Comparison of ENCODE assay signal across 23 mouse cellular contexts in the genomic region with DNA sequence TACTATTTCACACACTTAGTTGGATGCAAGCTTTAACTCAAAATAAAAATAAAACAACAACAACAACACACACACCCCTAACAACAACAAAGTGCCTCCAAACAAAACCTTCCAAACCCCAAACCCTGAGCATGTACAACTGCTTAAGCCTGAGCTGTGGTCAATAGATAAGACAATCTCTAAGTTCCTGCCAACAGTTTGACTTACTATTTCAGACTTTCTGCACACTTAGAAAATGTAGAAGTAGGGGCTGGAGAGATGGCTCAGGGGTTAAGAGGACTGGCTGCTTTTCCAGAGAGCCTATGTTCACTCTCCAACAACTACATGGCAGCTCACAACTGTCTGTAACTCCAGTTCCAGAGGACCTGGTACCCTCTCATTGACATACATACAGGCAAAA. TPM values are rescaled to one million over a fixed set of nuclear protein-coding genes. Genes with fewer than 3 reads are reported as not detected.
DNase-seq lines count a peak whose midpoint lies in the region; ATAC-seq lines count a peak whose summit lies in the region.
"Had no signal": no experiment of that assay in that cellular context is flagged by ENCODE, and none has a peak within 500 bp of the region (broad histone marks: within the 10 kb centered on the region; RNA-seq: fewer than 3 reads in every experiment).

No protein-coding gene starts in this region.

- no peak overlapping the region for H3K4me3 ChIP-seq in heart, embryonic 11.5 days (ENCODE audit: low read depth, low read length)
- peak overlapping the region; percentile 18; the same call in 1 of the 2 replicates for H3K4me3 ChIP-seq in liver, embryonic 12.5 days
- H3K4me3 ChIP-seq: hindbrain, embryonic 12.5 days; midbrain, embryonic 12.5 days; neural tube, embryonic 12.5 days had no signal

- peak overlapping the region; percentile 66; the same call in 1 of the 2 replicates for H3K27ac ChIP-seq in heart, embryonic 11.5 days (ENCODE audit: low read depth, low read length)
- H3K27ac ChIP-seq in liver, embryonic 12.5 days, result peak overlapping the region; percentile 97
- H3K27ac ChIP-seq: hindbrain, embryonic 12.5 days; midbrain, embryonic 12.5 days; neural tube, embryonic 12.5 days had no signal

- peak; percentile 45; the same call in 1 of the 2 replicates for ATAC-seq in heart, embryonic 11.5 days (replicated peaks; ENCODE audit: insufficient number of reproducible peaks, low FRiP score, low TSS enrichment)
- peak; percentile 78 for ATAC-seq in liver, embryonic 12.5 days
- peak; percentile 56 for ATAC-seq in megakaryocyte-erythroid progenitor cell, adult 5-6 weeks (replicated peaks; ENCODE audit: low FRiP score, low TSS enrichment, poor library complexity, severe bottlenecking)
- ATAC-seq: forebrain, embryonic 14.5 days had no signal

- H3K36me3 ChIP-seq in heart, embryonic 11.5 days (ENCODE audit: control insufficient read depth, insufficient read depth, low read length), result no peaks in the 10 kb centered on the region
- H3K36me3 ChIP-seq in liver, embryonic 12.5 days, result no peaks in the 10 kb centered on the region
- H3K36me3 ChIP-seq: hindbrain, embryonic 12.5 days; midbrain, embryonic 12.5 days; neural tube, embryonic 12.5 days had no signal

- no peaks in the 10 kb centered on the region for H3K9me3 ChIP-seq in heart, embryonic 11.5 days (replicated peaks; ENCODE audit: control insufficient read depth, low read length)
- H3K9me3 ChIP-seq in liver, embryonic 12.5 days (replicated peaks), result no peaks in the 10 kb centered on the region
- H3K9me3 ChIP-seq: hindbrain, embryonic 12.5 days; midbrain, embryonic 12.5 days; neural tube, embryonic 12.5 days had no signal

- no peak overlapping the region for H3K9ac ChIP-seq in heart, embryonic 11.5 days (ENCODE audit: low read depth, low read length)
- peak overlapping the region; percentile 28; the same call in 1 of the 2 replicates for H3K9ac ChIP-seq in liver, embryonic 12.5 days
- H3K9ac ChIP-seq: hindbrain, embryonic 12.5 days; midbrain, embryonic 12.5 days; neural tube, embryonic 12.5 days had no signal

- H3K4me1 ChIP-seq in heart, embryonic 11.5 days (ENCODE audit: control insufficient read depth, insufficient read depth, low read length), result peaks cover 5% of the 10 kb centered on the region
- H3K4me1 ChIP-seq in liver, embryonic 12.5 days, result peaks cover 64% of the 10 kb centered on the region

- no peak for DNase-seq in heart, postnatal 4 days
- peak; percentile 79 for DNase-seq in c-Kit-positive CD71-positive TER-119-positive erythroid progenitor cells, embryonic 14.5 days (ENCODE audit: low spot score)
- no peak for DNase-seq in cerebellum, adult 9-11 months
- no peak for DNase-seq in left cerebral cortex, adult 8-10 months (ENCODE audit: low spot score in 2 of 2)
- no peak for DNase-seq in testis, postnatal 10 days (ENCODE audit: low spot score)
- DNase-seq: cerebellum, adult 11 months; cerebellum, postnatal 36 days; gastrocnemius, postnatal 10 days; heart, adult 18-20 months; kidney, adult 2 months; kidney, postnatal 25 days; lung, adult 2 months; lung, postnatal 36 days; right cerebral cortex, adult 18-20 months; thymus, postnatal 4 days had no signal

- H3K4me2 ChIP-seq in heart, embryonic 11.5 days, result no peak overlapping the region
- peak overlapping the region; percentile 58 for H3K4me2 ChIP-seq in liver, embryonic 12.5 days
- H3K4me2 ChIP-seq: hindbrain, embryonic 12.5 days; midbrain, embryonic 12.5 days; neural tube, embryonic 12.5 days had no signal

- no peaks in the 10 kb centered on the region for H3K27me3 ChIP-seq in heart, embryonic 11.5 days (ENCODE audit: control insufficient read depth, insufficient read depth, low read length)
- no peaks in the 10 kb centered on the region for H3K27me3 ChIP-seq in liver, embryonic 12.5 days (replicated peaks)
- H3K27me3 ChIP-seq: CH12.LX; hindbrain, embryonic 12.5 days; midbrain, embryonic 12.5 days; neural tube, embryonic 12.5 days had no signal

RNA-seq across cellular contexts. Expression of a gene that starts 3.3 kb away (rescaled TPM):
- 25.5 and 28.0 TPM in 2 replicates for polyA plus RNA-seq in heart, embryonic 11.5 days (2014; fragmentation: Nextera tagmentation; extraction: Ambion mirVana)
- total RNA-seq in heart, postnatal 4 days (2021), result 10 to 100 TPM; 16.7 to 16.9 TPM
- 21.3 and 22.3 TPM in 2 replicates for polyA plus RNA-seq in liver, embryonic 12.5 days (2016; fragmentation: Nextera tagmentation; extraction: Ambion mirVana)
- total RNA-seq in megakaryocyte-erythroid progenitor cell, adult 5-6 weeks (2014; fragmentation: Nextera tagmentation), result 55.5 and 56.0 TPM in 2 replicates
- total RNA-seq in megakaryocyte-erythroid progenitor cell, adult 5-6 weeks (2017), result 59.3 and 69.1 TPM in 2 replicates
- 10 to 100 TPM; 23.2 to 24.7 (median 24.2) TPM for total RNA-seq in left cerebral cortex, adult 8-10 months (2022)

RNA-seq across cellular contexts. Expression of a gene that starts 23.9 kb away (rescaled TPM):
- polyA plus RNA-seq in heart, embryonic 11.5 days (2014; fragmentation: Nextera tagmentation; extraction: Ambion mirVana), result 433 and 532 TPM in 2 replicates
- 100 to 1,000 TPM; 274 to 281 TPM for total RNA-seq in heart, postnatal 4 days (2021)
- polyA plus RNA-seq in liver, embryonic 12.5 days (2016; fragmentation: Nextera tagmentation; extraction: Ambion mirVana), result 532 and 540 TPM in 2 replicates
- total RNA-seq in megakaryocyte-erythroid progenitor cell, adult 5-6 weeks (2014; fragmentation: Nextera tagmentation), result 2,794 and 2,966 TPM in 2 replicates
- 2,588 and 3,250 TPM in 2 replicates for total RNA-seq in megakaryocyte-erythroid progenitor cell, adult 5-6 weeks (2017)
- 100 to 1,000 TPM; 292 to 338 (median 307) TPM for total RNA-seq in left cerebral cortex, adult 8-10 months (2022)

RNA-seq across cellular contexts. Expression of a gene that starts 32.0 kb away (rescaled TPM):
- 2.5 TPM in 2 replicates for polyA plus RNA-seq in heart, embryonic 11.5 days (2014; fragmentation: Nextera tagmentation; extraction: Ambion mirVana)
- total RNA-seq in heart, postnatal 4 days (2021), result 1 to 10 TPM; 5.9 to 6.1 TPM
- 0.85 and 1.0 TPM in 2 replicates for polyA plus RNA-seq in liver, embryonic 12.5 days (2016; fragmentation: Nextera tagmentation; extraction: Ambion mirVana)
- 1.2 and 1.4 TPM in 2 replicates for total RNA-seq in megakaryocyte-erythroid progenitor cell, adult 5-6 weeks (2014; fragmentation: Nextera tagmentation)
- total RNA-seq in megakaryocyte-erythroid progenitor cell, adult 5-6 weeks (2017), result 0.19 and 0.52 TPM in 2 replicates
- total RNA-seq in left cerebral cortex, adult 8-10 months (2022), result 1 to 10 TPM; 2.2 to 3.0 (median 2.8) TPM

RNA-seq across cellular contexts. Expression of a gene that starts 45.0 kb away (rescaled TPM):
- polyA plus RNA-seq in heart, embryonic 11.5 days (2014; fragmentation: Nextera tagmentation; extraction: Ambion mirVana), result 35.0 and 37.5 TPM in 2 replicates
- total RNA-seq in heart, postnatal 4 days (2021), result 10 to 100 TPM; 20.8 to 24.8 TPM
- polyA plus RNA-seq in liver, embryonic 12.5 days (2016; fragmentation: Nextera tagmentation; extraction: Ambion mirVana), result 18.9 and 19.1 TPM in 2 replicates
- 12.6 and 21.2 TPM in 2 replicates for total RNA-seq in megakaryocyte-erythroid progenitor cell, adult 5-6 weeks (2014; fragmentation: Nextera tagmentation)
- total RNA-seq in megakaryocyte-erythroid progenitor cell, adult 5-6 weeks (2017), result 35.6 and 36.8 TPM in 2 replicates
- 100 to 1,000 TPM in 1 of 4 experiments, 10 to 100 TPM in 3; 81.2 to 100 (median 86.1) TPM for total RNA-seq in left cerebral cortex, adult 8-10 months (2022)

Comparison
In these comparisons a context has a peak if more than half of its experiments do, and no peak if none do; other contexts are left out.
1. RNA of a gene that starts 23.9 kb away (total RNA-seq): 2,588 to 3,250 TPM in megakaryocyte-erythroid progenitor cell, adult 5-6 weeks; 292 to 338 TPM in left cerebral cortex, adult 8-10 months and 274 to 281 TPM in heart, postnatal 4 days; every median in the first group is over 4 times any median in the second.
2. Peak in every context shown above with its lines, with median percentiles within 50 percentile points of each other: ATAC-seq.